Mouse (Mus musculus): Measurements from ENCODE around the gene Adamts7.

The Adamts7 gene

DNA sequence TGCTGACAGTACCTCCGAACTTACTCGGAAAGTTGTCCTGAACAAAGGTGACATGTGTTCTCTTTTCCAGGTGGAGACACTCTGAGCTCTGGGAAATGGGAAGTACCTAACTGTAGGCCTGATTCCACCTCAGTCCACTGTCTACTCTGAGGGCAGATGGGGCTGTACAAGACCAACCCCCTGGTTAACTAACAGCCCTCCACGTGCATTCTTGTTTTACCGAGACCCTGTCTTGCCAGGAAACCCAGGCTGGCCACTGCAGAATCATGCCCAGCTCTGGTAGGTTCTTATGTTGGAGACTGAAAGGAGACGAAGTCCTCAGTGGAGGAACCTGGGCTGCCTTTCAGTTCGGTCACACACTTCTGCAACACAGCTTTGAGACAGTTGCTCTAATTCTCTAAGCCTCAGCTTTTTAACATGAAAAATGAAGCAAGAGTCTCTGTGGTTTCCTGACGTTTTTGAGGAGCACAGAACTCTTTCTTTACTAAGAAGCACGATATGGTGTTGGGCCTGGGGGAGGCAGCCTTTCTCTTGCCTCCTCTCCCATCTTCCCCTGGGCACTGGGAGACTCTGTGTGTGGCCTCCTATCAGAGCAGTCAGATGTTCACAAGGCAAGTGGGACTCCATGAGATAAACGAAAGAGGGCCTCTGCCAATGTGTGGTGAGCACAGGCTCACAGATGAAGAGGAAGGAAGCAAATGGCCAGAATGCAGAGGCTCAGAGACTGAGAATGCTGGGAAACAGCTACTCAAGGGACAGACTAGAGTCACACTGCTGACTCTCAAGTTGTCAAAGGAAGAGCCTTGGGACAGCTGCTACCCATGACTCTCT, 74.6 kb downstream of the Adamts7 start:
- DNase-seq: no peak

GRCm38 (mm10) chr9:90240560-90240959, 77.7 kb downstream of the Adamts7 start:
- DNase-seq: no peak

DNA sequence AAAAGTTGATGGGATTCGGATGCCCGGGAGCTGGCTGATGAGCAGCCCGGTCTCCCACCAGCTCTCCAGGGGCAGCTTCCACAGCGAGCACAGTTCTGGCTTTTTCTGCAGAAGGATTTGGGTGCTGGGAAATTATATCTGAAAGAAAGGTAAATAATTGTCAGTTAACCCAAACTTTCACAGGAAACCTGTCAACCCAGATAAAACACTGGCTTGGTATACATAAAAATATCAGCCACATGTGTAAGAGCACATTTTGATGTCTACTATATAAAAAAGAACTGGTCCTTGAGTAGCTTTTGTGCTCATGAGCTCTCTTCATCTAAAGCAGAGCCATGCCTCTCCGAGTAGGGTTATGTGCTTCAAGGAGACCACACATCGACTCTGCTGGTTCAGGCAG, 78.2 kb downstream of the Adamts7 start:
- no peak for DNase-seq

DNA sequence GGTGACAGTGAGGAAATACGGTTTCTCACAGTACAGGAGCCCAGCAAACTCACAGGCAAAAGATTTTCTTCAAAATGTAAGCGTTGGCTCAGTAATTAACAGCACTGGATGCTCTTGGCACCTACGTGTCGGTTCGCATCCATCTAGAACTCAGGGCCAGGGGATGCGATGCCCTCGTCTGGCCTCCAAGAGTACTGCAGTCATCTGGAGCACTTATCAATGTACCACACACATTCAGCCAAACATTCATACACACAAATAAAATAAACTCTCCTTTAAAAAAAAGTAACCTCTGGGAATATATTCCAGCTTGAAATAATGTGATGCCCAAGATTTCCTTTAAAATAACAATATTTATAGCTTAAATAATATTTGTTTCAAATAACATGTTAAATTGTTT, 78.7 kb downstream of the Adamts7 start:
- no peak for DNase-seq

GRCm38 (mm10) chr9:90242291-90242690, 79.4 kb downstream of the Adamts7 start:
- DNase-seq: no peak

- DNase-seq: no peak
Observed at GRCm38 (mm10) chr9:90242855-90243254, 80.0 kb downstream of the Adamts7 start.

- no peak for DNase-seq
Observed at GRCm38 (mm10) chr9:90244301-90245151, 81.7 kb downstream of the Adamts7 start.

GRCm38 (mm10) chr9:90245206-90245605, 82.3 kb downstream of the Adamts7 start:
- no peak for DNase-seq

GRCm38 (mm10) chr9:90245781-90246180, 82.9 kb downstream of the Adamts7 start:
- no peak for DNase-seq

DNA sequence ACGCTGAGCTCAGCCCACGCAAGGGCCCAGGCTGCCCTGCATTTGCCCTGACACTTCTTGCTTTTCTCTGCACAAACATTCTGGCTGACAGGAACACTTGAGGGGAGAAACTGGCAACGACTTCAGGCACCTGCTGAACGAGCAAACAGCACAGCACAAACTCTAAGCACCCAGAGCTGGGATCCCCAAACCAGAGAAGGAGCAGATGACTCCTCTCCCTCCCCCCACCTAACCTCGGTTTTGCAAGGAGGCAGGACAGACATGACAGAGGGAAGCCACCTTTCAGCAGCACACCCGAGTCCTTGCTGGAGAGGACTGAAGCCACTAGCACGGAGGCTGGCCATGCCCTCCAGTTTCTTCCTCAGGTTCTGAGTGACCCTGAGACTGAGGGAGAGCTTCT, 84.4 kb downstream of the Adamts7 start:
- DNase-seq: no peak

- no peak for DNase-seq
Observed at GRCm38 (mm10) chr9:90248326-90248725, 85.5 kb downstream of the Adamts7 start.

DNA sequence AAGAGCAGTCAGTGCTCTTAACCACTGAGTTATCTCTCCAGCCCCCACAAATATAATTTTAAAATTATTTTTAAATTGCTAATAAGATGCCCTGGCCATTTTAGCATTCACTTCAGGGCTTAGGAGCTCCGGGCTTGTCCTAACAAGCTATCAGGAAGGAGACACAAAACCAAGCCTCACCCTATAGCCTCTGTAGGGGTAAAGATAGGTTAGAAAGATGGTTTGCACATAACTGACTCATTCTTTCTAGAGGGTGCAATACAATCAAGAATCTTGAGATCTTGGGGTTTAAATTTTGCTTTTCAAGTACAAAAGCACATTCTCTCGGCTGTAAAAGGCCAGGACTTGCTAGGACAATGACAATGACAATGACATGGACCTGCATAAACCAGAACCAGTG, 86.2 kb downstream of the Adamts7 start:
- no peak for DNase-seq

GRCm38 (mm10) chr9:90250141-90250775, 87.4 kb downstream of the Adamts7 start:
- DNase-seq: no peak

- DNase-seq: no peak
Observed at GRCm38 (mm10) chr9:90250964-90251750, 88.3 kb downstream of the Adamts7 start.

DNA sequence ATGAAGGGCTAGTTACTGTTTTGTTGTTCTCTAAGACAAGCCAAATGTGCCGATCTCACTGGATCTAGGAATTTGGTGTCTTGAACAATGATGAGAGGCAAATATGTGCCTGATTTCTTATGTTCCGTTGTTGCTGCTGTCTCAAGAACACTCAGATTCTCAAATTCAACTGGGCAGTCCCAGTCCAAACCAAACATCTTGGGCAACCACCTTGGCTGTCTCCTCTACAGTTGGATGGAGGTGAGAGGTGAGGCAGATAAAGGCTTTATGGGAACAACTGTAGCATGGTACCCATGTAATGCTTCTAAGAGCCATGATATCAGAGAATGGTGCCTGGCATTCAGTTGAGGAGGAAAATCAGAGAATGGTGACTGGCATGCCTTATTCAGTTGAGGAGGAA, 90.3 kb downstream of the Adamts7 start:
- DNase-seq: no peak

GRCm38 (mm10) chr9:90255844-90256405, 93.1 kb downstream of the Adamts7 start:
- no peak for DNase-seq

DNA sequence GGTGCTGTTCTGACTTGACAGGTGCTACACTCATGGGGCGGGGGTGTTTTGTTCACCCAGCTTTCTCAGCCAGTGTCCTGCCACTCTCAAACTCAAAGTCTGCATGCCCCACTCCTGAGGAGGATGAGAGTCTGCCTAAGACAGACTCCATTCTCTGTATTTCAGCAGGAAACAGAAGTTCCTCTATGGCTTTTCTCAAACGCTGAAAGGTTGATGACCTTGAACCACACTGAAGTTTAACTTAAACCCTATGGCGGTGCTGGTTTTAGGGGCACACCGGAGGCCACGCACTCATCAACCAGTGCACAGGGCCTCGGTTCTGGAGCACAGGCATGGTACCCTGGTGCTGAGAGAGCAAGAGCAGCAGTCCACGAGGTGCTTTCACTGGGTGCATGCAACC, 94.4 kb downstream of the Adamts7 start:
- no peak for DNase-seq

Data from kidney, adult 18-20 months (tissue).